Mouse (Mus musculus): ENCODE data around the gene 2010300C02Rik. TPM values are rescaled to one million over a fixed set of nuclear protein-coding genes. Genes with fewer than 3 reads are reported as not detected.
A peak's percentile ranks its signal among the peaks of the same experiment; 100 is the strongest.

Gene 2010300C02Rik
- polyA plus RNA-seq, 1 experiment from 2014 or later, result 6.6 TPM

GRCm38 (mm10) chr1:37735932-37736331 lies 16.0 kb upstream of the 2010300C02Rik start:
- ATAC-seq (ENCODE audit: insufficient number of reproducible peaks, insufficient read depth, low FRiP score, low read depth), result no peak
- WGBS, result 83% methylated on average over 5 of the region's 5 CpGs
- no peaks in the 10 kb centered on the region for H3K36me3 ChIP-seq (ENCODE audit: control insufficient read depth, insufficient read depth, low read length)
- H3K9me3 ChIP-seq (ENCODE audit: control insufficient read depth, low read depth, low read length), result no peaks in the 10 kb centered on the region
- H3K27me3 ChIP-seq (ENCODE audit: control insufficient read depth, insufficient read depth, low read length), result no peaks in the 10 kb centered on the region
- no peak overlapping the region for H3K9ac ChIP-seq (replicated peaks; ENCODE audit: low read depth, low read length)
- H3K4me2 ChIP-seq (replicated peaks; ENCODE audit: low read depth, low read length), result no peak overlapping the region
- H3K4me3 ChIP-seq (ENCODE audit: low read depth, low read length), result no peak overlapping the region
- no peak overlapping the region for H3K27ac ChIP-seq (ENCODE audit: low read length)
- no peaks in the 10 kb centered on the region for H3K4me1 ChIP-seq (ENCODE audit: control insufficient read depth, insufficient read depth, low read length)

GRCm38 (mm10) chr1:37734841-37735240 lies 15.0 kb upstream of the 2010300C02Rik start:
- no peak overlapping the region for H3K4me3 ChIP-seq (ENCODE audit: low read depth, low read length)
- no peaks in the 10 kb centered on the region for H3K36me3 ChIP-seq (ENCODE audit: control insufficient read depth, insufficient read depth, low read length)
- no peak overlapping the region for H3K27ac ChIP-seq (ENCODE audit: low read length)
- no peaks in the 10 kb centered on the region for H3K9me3 ChIP-seq (ENCODE audit: control insufficient read depth, low read depth, low read length)
- 65% methylated on average over 7 of the region's 7 CpGs for WGBS
- no peak overlapping the region for H3K9ac ChIP-seq (replicated peaks; ENCODE audit: low read depth, low read length)
- H3K27me3 ChIP-seq (ENCODE audit: control insufficient read depth, insufficient read depth, low read length), result no peaks in the 10 kb centered on the region
- no peak overlapping the region for H3K4me2 ChIP-seq (replicated peaks; ENCODE audit: low read depth, low read length)
- no peak for ATAC-seq (ENCODE audit: insufficient number of reproducible peaks, insufficient read depth, low FRiP score, low read depth)
- H3K4me1 ChIP-seq (ENCODE audit: control insufficient read depth, insufficient read depth, low read length), result no peaks in the 10 kb centered on the region

DNA sequence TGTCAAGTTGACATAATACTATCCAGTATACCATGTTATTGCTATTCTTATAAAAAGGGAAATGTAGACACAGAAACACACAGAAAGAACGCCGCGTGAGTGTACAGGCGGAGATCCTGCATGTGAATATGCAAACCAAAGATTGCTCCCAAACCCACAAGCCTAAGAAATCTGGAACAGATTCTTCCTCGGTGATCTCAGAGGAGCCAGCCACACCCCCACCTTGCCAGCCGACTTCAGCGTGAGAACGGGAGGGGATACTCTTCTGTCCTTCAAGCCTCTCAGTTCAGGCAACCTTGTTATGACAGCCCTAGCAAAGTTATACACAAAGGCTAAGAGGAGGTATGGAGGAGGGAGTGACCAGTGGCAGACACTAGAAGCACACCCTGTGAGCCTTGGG lies 9.5 kb upstream of the 2010300C02Rik start:
- ATAC-seq (ENCODE audit: insufficient number of reproducible peaks, insufficient read depth, low FRiP score, low read depth), result no peak
- Histone ChIP-seq H3K4me2 (replicated peaks; ENCODE audit: low read depth, low read length) (no peak overlapping the region), H3K27ac (ENCODE audit: low read length) (no peak overlapping the region), H3K9me3 (ENCODE audit: control insufficient read depth, low read depth, low read length) (no peaks in the 10 kb centered on the region), H3K4me3 (ENCODE audit: low read depth, low read length) (no peak overlapping the region), H3K27me3 (ENCODE audit: control insufficient read depth, insufficient read depth, low read length) (no peaks in the 10 kb centered on the region), H3K9ac (replicated peaks; ENCODE audit: low read depth, low read length) (no peak overlapping the region), H3K4me1 (ENCODE audit: control insufficient read depth, insufficient read depth, low read length) (no peaks in the 10 kb centered on the region), H3K36me3 (ENCODE audit: control insufficient read depth, insufficient read depth, low read length) (no peaks in the 10 kb centered on the region)
- WGBS, result 84% methylated on average over 8 of the region's 8 CpGs

DNA sequence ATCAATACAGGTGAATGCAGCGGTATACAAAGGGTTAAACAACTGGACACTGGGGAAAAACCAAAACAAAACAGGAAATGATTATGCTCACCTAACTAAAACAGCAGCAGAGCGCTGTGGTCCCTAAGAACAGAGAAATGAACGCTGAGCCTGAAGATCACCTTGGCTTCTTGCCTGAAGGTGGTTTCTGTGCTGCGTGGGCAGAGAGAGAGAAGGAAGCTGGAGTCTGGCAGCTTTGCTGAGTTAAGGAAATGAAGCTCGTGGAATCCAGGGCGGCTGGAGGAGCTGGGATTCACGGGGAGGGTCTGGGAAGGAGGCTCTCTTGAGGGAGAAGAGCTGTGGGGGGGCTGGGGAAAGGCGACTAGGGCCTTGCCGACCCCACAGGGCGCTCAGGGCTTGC lies 8.2 kb upstream of the 2010300C02Rik start:
- no peak overlapping the region for H3K4me2 ChIP-seq (replicated peaks; ENCODE audit: low read depth, low read length)

GRCm38 (mm10) chr1:37727186-37727585 lies 7.3 kb upstream of the 2010300C02Rik start:
- Histone ChIP-seq H3K4me1 (ENCODE audit: control insufficient read depth, insufficient read depth, low read length) (no peaks in the 10 kb centered on the region), H3K36me3 (ENCODE audit: control insufficient read depth, insufficient read depth, low read length) (no peaks in the 10 kb centered on the region), H3K4me2 (replicated peaks; ENCODE audit: low read depth, low read length) (no peak overlapping the region), H3K9me3 (ENCODE audit: control insufficient read depth, low read depth, low read length) (no peaks in the 10 kb centered on the region), H3K27ac (ENCODE audit: low read length) (no peak overlapping the region), H3K4me3 (ENCODE audit: low read depth, low read length) (no peak overlapping the region), H3K27me3 (ENCODE audit: control insufficient read depth, insufficient read depth, low read length) (no peaks in the 10 kb centered on the region), H3K9ac (replicated peaks; ENCODE audit: low read depth, low read length) (no peak overlapping the region)
- WGBS, result 83% methylated on average over 8 of the region's 8 CpGs
- ATAC-seq (ENCODE audit: insufficient number of reproducible peaks, insufficient read depth, low FRiP score, low read depth), result no peak

More for the DNA sequence above, 8.2 kb upstream of the 2010300C02Rik start:
- Histone ChIP-seq H3K27ac (ENCODE audit: low read length) (no peak overlapping the region), H3K4me3 (ENCODE audit: low read depth, low read length) (no peak overlapping the region), H3K9ac (replicated peaks; ENCODE audit: low read depth, low read length) (no peak overlapping the region), H3K4me1 (ENCODE audit: control insufficient read depth, insufficient read depth, low read length) (no peaks in the 10 kb centered on the region), H3K27me3 (ENCODE audit: control insufficient read depth, insufficient read depth, low read length) (no peaks in the 10 kb centered on the region), H3K36me3 (ENCODE audit: control insufficient read depth, insufficient read depth, low read length) (no peaks in the 10 kb centered on the region), H3K9me3 (ENCODE audit: control insufficient read depth, low read depth, low read length) (no peaks in the 10 kb centered on the region)
- 57% methylated on average over 10 of the region's 10 CpGs for WGBS
- no peak for ATAC-seq (ENCODE audit: insufficient number of reproducible peaks, insufficient read depth, low FRiP score, low read depth)

DNA sequence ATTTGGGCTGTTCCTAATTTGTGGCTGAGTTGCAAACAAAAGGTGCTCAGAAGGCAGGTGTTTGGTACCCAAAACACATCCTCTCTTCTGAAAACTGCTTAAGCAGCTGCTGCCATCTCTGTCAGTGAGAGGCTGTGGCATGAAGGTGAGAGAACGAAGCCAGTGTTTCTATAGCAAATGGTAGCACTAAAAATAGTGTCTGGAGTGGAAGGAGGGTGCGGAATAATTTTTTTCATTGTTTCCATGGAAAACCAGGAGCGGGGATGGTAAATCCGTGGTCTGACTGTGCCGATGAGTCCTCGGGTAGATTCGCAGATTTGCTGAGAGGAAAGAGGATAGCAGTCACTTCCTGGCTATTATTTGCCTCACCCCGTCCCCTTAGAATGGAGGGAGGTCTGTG lies 6.5 kb upstream of the 2010300C02Rik start:
- no peaks in the 10 kb centered on the region for H3K4me1 ChIP-seq (ENCODE audit: control insufficient read depth, insufficient read depth, low read length)
- no peak overlapping the region for H3K27ac ChIP-seq (ENCODE audit: low read length)
- H3K4me3 ChIP-seq (ENCODE audit: low read depth, low read length), result no peak overlapping the region
- ATAC-seq (ENCODE audit: insufficient number of reproducible peaks, insufficient read depth, low FRiP score, low read depth), result no peak
- H3K27me3 ChIP-seq (ENCODE audit: control insufficient read depth, insufficient read depth, low read length), result no peaks in the 10 kb centered on the region
- H3K9me3 ChIP-seq (ENCODE audit: control insufficient read depth, low read depth, low read length), result no peaks in the 10 kb centered on the region
- H3K9ac ChIP-seq (replicated peaks; ENCODE audit: low read depth, low read length), result no peak overlapping the region
- no peak overlapping the region for H3K4me2 ChIP-seq (replicated peaks; ENCODE audit: low read depth, low read length)
- WGBS, result 67% methylated on average over 8 of the region's 8 CpGs
- H3K36me3 ChIP-seq (ENCODE audit: control insufficient read depth, insufficient read depth, low read length), result no peaks in the 10 kb centered on the region

GRCm38 (mm10) chr1:37725880-37726279 lies 6.0 kb upstream of the 2010300C02Rik start:
- Histone ChIP-seq H3K9me3 (ENCODE audit: control insufficient read depth, low read depth, low read length) (no peaks in the 10 kb centered on the region), H3K27me3 (ENCODE audit: control insufficient read depth, insufficient read depth, low read length) (no peaks in the 10 kb centered on the region), H3K27ac (ENCODE audit: low read length) (no peak overlapping the region), H3K9ac (replicated peaks; ENCODE audit: low read depth, low read length) (no peak overlapping the region), H3K4me2 (replicated peaks; ENCODE audit: low read depth, low read length) (no peak overlapping the region), H3K36me3 (ENCODE audit: control insufficient read depth, insufficient read depth, low read length) (no peaks in the 10 kb centered on the region), H3K4me1 (ENCODE audit: control insufficient read depth, insufficient read depth, low read length) (no peaks in the 10 kb centered on the region), H3K4me3 (ENCODE audit: low read depth, low read length) (no peak overlapping the region)
- 63% methylated on average over 12 of the region's 12 CpGs for WGBS
- ATAC-seq (ENCODE audit: insufficient number of reproducible peaks, insufficient read depth, low FRiP score, low read depth), result no peak

DNA sequence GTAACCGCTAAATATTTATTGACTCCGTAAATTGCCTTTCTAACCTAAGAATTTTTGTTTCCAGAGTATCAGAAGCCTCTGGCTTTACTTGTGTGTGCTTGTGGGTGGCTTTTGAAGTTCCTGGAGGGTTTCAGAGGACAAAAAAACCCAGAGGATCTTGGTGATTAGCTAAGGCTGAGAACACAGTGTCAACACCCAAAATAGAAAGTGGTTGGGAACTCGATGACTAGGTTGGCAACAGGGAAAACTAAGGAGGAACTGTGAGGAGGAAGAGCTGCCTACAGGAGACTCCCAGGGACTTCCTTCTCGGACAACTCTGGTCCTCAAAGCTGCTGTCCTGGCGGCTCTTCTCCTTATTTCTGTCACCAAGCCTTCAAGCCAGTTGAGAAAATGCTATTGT lies 1.2 kb upstream of the 2010300C02Rik start:
- 62% methylated on average over 5 of the region's 5 CpGs for WGBS

GRCm38 (mm10) chr1:37719030-37719723 lies 708 bp downstream of the 2010300C02Rik start:
- H3K4me1 ChIP-seq (ENCODE audit: control insufficient read depth, insufficient read depth, low read length), result no peaks in the 10 kb centered on the region
- peak overlapping the region; percentile 52 for H3K9ac ChIP-seq (replicated peaks; ENCODE audit: low read depth, low read length)
- no peaks in the 10 kb centered on the region for H3K9me3 ChIP-seq (ENCODE audit: control insufficient read depth, low read depth, low read length)
- H3K4me2 ChIP-seq (replicated peaks; ENCODE audit: low read depth, low read length), result peak overlapping the region; percentile 96
- H3K36me3 ChIP-seq (ENCODE audit: control insufficient read depth, insufficient read depth, low read length), result no peaks in the 10 kb centered on the region
- peak; percentile 57 for ATAC-seq (ENCODE audit: insufficient number of reproducible peaks, insufficient read depth, low FRiP score, low read depth)
- peak overlapping the region; percentile 57 for H3K4me3 ChIP-seq (ENCODE audit: low read depth, low read length)
- 4% methylated on average over 48 of the region's 49 CpGs for WGBS
- no peaks in the 10 kb centered on the region for H3K27me3 ChIP-seq (ENCODE audit: control insufficient read depth, insufficient read depth, low read length)
- peak overlapping the region; percentile 33; the same call in 1 of the 2 replicates for H3K27ac ChIP-seq (ENCODE audit: low read length)

More for the DNA sequence above, 1.2 kb upstream of the 2010300C02Rik start:
- no peaks in the 10 kb centered on the region for H3K27me3 ChIP-seq (ENCODE audit: control insufficient read depth, insufficient read depth, low read length)
- no peak overlapping the region for H3K4me2 ChIP-seq (replicated peaks; ENCODE audit: low read depth, low read length)
- H3K9ac ChIP-seq (replicated peaks; ENCODE audit: low read depth, low read length), result no peak overlapping the region
- no peaks in the 10 kb centered on the region for H3K36me3 ChIP-seq (ENCODE audit: control insufficient read depth, insufficient read depth, low read length)
- H3K9me3 ChIP-seq (ENCODE audit: control insufficient read depth, low read depth, low read length), result no peaks in the 10 kb centered on the region
- no peak for ATAC-seq (ENCODE audit: insufficient number of reproducible peaks, insufficient read depth, low FRiP score, low read depth)
- no peak overlapping the region for H3K4me3 ChIP-seq (ENCODE audit: low read depth, low read length)
- H3K4me1 ChIP-seq (ENCODE audit: control insufficient read depth, insufficient read depth, low read length), result no peaks in the 10 kb centered on the region
- H3K27ac ChIP-seq (ENCODE audit: low read length), result no peak overlapping the region
